Mouse (Mus musculus) embryonic fibroblast, embryonic 13.5 days (primary cell): ENCODE measurements around the gene Cbll1.
"Not testable (repeated sequence)": the region's sequence is repeated elsewhere in the genome, so short reads cannot be mapped to it uniquely, and the experiment has no call there.

Experiments
- CTCF ChIP-seq: IDR thresholded peaks from 2 replicates; pipeline ENCODE4 v1.5.1; 2011; ENCODE audit warnings: mild to moderate bottlenecking, control low read depth, low read length, moderate library complexity, borderline replicate concordance; ENCODE audit not compliant: insufficient read depth
- POLR2A ChIP-seq: IDR thresholded peaks from 2 replicates; pipeline ENCODE4 v1.6.1; 2011; ENCODE audit warnings: low read depth, mild to moderate bottlenecking, control low read depth, low read length, moderate library complexity

- TF ChIP-seq CTCF, POLR2A: not testable (repeated sequence)
Observed at GRCm38 (mm10) chr12:31460270-31460669, 39.1 kb downstream of the Cbll1 start.
